Mouse (Mus musculus): ENCODE data around the gene Gng10. TPM values are rescaled to one million over a fixed set of nuclear protein-coding genes. Genes with fewer than 3 reads are reported as not detected.

The Gng10 gene
- polyA plus RNA-seq, 1 experiment from 2014 or later, result 38.4 TPM

- DNase-seq (ENCODE audit: low spot score) (no peak), ATAC-seq (no peak)
- Histone ChIP-seq H3K4me3 (ENCODE audit: low read depth, low read length) (no peak overlapping the region), H3K27ac (ENCODE audit: low read length) (no peak overlapping the region), H3K36me3 (ENCODE audit: insufficient read depth, low read length) (no peaks in the 10 kb centered on the region), H3K4me1 (ENCODE audit: insufficient read depth, low read depth, low read length) (no peaks in the 10 kb centered on the region), H3K27me3 (replicated peaks; ENCODE audit: insufficient read depth, low read length) (no peaks in the 10 kb centered on the region), H3K9ac (replicated peaks; ENCODE audit: low read depth) (no peak overlapping the region), H3K9me3 (ENCODE audit: low read length) (no peaks in the 10 kb centered on the region), H3K4me2 (replicated peaks; ENCODE audit: low read depth, low read length) (no peak overlapping the region)
- 93% methylated on average over 1 of the region's 1 CpGs for WGBS
- TF ChIP-seq EP300 (IDR thresholded peaks at IDR 0.05), result no peak
- no peak for TF ChIP-seq CTCF (IDR thresholded peaks at IDR 0.05)
Observed at GRCm38 (mm10) chr4:59051081-59051480, 16.2 kb downstream of the Gng10 start.

GRCm38 (mm10) chr4:59057929-59058328 lies 23.0 kb downstream of the Gng10 start:
- no peak overlapping the region for H3K9ac ChIP-seq (replicated peaks; ENCODE audit: low read depth)
- no peaks in the 10 kb centered on the region for H3K27me3 ChIP-seq (replicated peaks; ENCODE audit: insufficient read depth, low read length)
- H3K27ac ChIP-seq (ENCODE audit: low read length), result no peak overlapping the region
- no peak overlapping the region for H3K4me2 ChIP-seq (replicated peaks; ENCODE audit: low read depth, low read length)
- ATAC-seq (no peak), DNase-seq (ENCODE audit: low spot score) (no peak)
- H3K4me1 ChIP-seq (ENCODE audit: insufficient read depth, low read depth, low read length), result no peaks in the 10 kb centered on the region
- no peaks in the 10 kb centered on the region for H3K36me3 ChIP-seq (ENCODE audit: insufficient read depth, low read length)
- no peak overlapping the region for H3K4me3 ChIP-seq (ENCODE audit: low read depth, low read length)
- 68% methylated on average over 3 of the region's 3 CpGs for WGBS
- H3K9me3 ChIP-seq (ENCODE audit: low read length), result no peaks in the 10 kb centered on the region
- TF ChIP-seq CTCF (IDR thresholded peaks at IDR 0.05) (no peak), EP300 (IDR thresholded peaks at IDR 0.05) (no peak)

DNA sequence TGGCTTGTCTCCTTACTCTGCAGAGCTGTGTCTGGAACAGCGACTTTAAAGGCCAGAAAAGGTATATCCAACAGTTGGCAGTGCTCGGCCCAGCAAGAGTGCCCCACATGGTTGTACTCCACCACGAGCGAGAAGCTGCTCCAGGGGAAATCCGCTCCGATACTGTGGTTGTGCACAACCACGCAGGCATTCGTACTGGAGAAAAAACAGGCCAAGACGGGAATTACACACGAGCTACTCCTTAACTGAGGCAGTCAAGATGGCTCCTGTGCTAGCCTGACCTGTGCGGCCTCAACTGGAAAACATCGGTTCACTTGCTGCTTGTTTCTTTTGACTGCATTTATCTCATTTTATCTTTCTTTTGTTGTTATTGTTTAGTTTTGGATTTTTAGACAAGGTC lies 27.6 kb downstream of the Gng10 start:
- Histone ChIP-seq H3K9ac (replicated peaks; ENCODE audit: low read depth) (no peak overlapping the region), H3K4me3 (ENCODE audit: low read depth, low read length) (no peak overlapping the region), H3K27ac (ENCODE audit: low read length) (no peak overlapping the region), H3K4me1 (ENCODE audit: insufficient read depth, low read depth, low read length) (no peaks in the 10 kb centered on the region), H3K4me2 (replicated peaks; ENCODE audit: low read depth, low read length) (no peak overlapping the region), H3K9me3 (ENCODE audit: low read length) (no peaks in the 10 kb centered on the region), H3K27me3 (replicated peaks; ENCODE audit: insufficient read depth, low read length) (no peaks in the 10 kb centered on the region), H3K36me3 (ENCODE audit: insufficient read depth, low read length) (no peaks in the 10 kb centered on the region)
- 72% methylated on average over 12 of the region's 12 CpGs for WGBS
- no peak for DNase-seq (ENCODE audit: low spot score)
- TF ChIP-seq EP300 (IDR thresholded peaks at IDR 0.05) (no peak), CTCF (IDR thresholded peaks at IDR 0.05) (no peak)
- ATAC-seq, result no peak

- TF ChIP-seq EP300 (IDR thresholded peaks at IDR 0.05) (no peak), CTCF (IDR thresholded peaks at IDR 0.05) (no peak)
- Histone ChIP-seq H3K4me3 (ENCODE audit: low read depth, low read length) (no peak overlapping the region), H3K4me2 (replicated peaks; ENCODE audit: low read depth, low read length) (no peak overlapping the region), H3K27ac (ENCODE audit: low read length) (no peak overlapping the region), H3K4me1 (ENCODE audit: insufficient read depth, low read depth, low read length) (no peaks in the 10 kb centered on the region), H3K9me3 (ENCODE audit: low read length) (no peaks in the 10 kb centered on the region), H3K9ac (replicated peaks; ENCODE audit: low read depth) (no peak overlapping the region), H3K36me3 (ENCODE audit: insufficient read depth, low read length) (no peaks in the 10 kb centered on the region), H3K27me3 (replicated peaks; ENCODE audit: insufficient read depth, low read length) (no peaks in the 10 kb centered on the region)
- WGBS, result 39% methylated on average over 3 of the region's 3 CpGs
- ATAC-seq, result no peak
- DNase-seq (ENCODE audit: low spot score), result no peak
Observed at GRCm38 (mm10) chr4:59069276-59069675, 34.4 kb downstream of the Gng10 start.

DNA sequence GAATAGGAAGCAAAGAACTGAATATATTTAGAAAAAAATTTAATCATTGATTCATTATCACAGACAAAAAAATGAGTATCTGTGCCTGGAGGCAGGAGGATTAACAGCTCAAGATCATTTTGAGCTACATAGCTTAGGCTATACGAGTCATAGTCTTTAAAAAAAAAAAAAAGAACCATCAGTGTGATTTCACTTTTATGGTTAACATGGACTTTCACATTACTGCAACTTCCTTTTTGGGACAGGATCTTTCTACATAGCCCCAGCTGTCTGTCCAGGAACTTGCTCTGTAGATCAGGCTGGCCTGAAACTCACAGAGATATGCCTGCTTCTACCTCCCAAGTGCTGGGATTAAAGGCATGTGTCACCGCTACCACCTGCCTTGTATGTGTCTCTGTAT lies 48.5 kb downstream of the Gng10 start:
- ATAC-seq (no peak), DNase-seq (ENCODE audit: low spot score) (no peak)
- H3K4me2 ChIP-seq (replicated peaks; ENCODE audit: low read depth, low read length), result no peak overlapping the region
- H3K4me1 ChIP-seq (ENCODE audit: insufficient read depth, low read depth, low read length), result no peaks in the 10 kb centered on the region
- H3K9ac ChIP-seq (replicated peaks; ENCODE audit: low read depth), result no peak overlapping the region
- 76% methylated on average over 2 of the region's 2 CpGs for WGBS
- H3K9me3 ChIP-seq (ENCODE audit: low read length), result no peaks in the 10 kb centered on the region
- no peak overlapping the region for H3K4me3 ChIP-seq (ENCODE audit: low read depth, low read length)
- no peaks in the 10 kb centered on the region for H3K27me3 ChIP-seq (replicated peaks; ENCODE audit: insufficient read depth, low read length)
- H3K27ac ChIP-seq (ENCODE audit: low read length), result no peak overlapping the region
- no peaks in the 10 kb centered on the region for H3K36me3 ChIP-seq (ENCODE audit: insufficient read depth, low read length)
- TF ChIP-seq CTCF (IDR thresholded peaks at IDR 0.05), result no peak
- TF ChIP-seq EP300 (IDR thresholded peaks at IDR 0.05), result no peak

DNA sequence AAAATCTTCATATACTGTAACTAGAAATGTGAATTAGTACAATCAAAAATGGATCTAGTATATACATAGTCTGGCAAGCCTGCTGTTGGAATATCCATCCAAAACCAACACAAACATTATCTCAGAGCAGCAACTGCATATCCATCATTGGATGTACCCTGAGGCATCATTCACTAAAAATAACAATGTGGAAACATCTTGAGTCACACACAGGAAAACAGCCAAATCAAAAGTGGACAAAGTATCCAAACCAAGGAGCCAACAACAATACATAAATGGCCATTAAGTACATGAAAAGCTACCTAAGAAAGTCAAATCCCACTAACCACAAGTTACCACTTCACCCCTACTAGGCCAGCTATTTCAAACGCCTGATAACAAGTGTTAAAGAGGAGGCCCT lies 54.5 kb downstream of the Gng10 start:
- Histone ChIP-seq H3K36me3 (ENCODE audit: insufficient read depth, low read length) (no peaks in the 10 kb centered on the region), H3K4me3 (ENCODE audit: low read depth, low read length) (no peak overlapping the region), H3K27ac (ENCODE audit: low read length) (no peak overlapping the region), H3K4me2 (replicated peaks; ENCODE audit: low read depth, low read length) (no peak overlapping the region), H3K9me3 (ENCODE audit: low read length) (no peaks in the 10 kb centered on the region), H3K27me3 (replicated peaks; ENCODE audit: insufficient read depth, low read length) (no peaks in the 10 kb centered on the region), H3K4me1 (ENCODE audit: insufficient read depth, low read depth, low read length) (no peaks in the 10 kb centered on the region), H3K9ac (replicated peaks; ENCODE audit: low read depth) (no peak overlapping the region)
- TF ChIP-seq CTCF (IDR thresholded peaks at IDR 0.05) (no peak), EP300 (IDR thresholded peaks at IDR 0.05) (no peak)
- ATAC-seq (no peak), DNase-seq (ENCODE audit: low spot score) (no peak)
- 16% methylated on average over 1 of the region's 1 CpGs for WGBS

Other genes with a start within 250 kb of the Gng10 start
- not detected in 2 replicates for gene Olfr267, start 247.4 kb upstream of the Gng10 start, polyA plus RNA-seq (2015; fragmentation: Nextera tagmentation; extraction: Ambion mirVana)
- gene Ecpas, start 122.3 kb upstream of the Gng10 start, polyA plus RNA-seq (2015; fragmentation: Nextera tagmentation; extraction: Ambion mirVana), result 15.8 and 17.4 TPM in 2 replicates
- not detected in 2 replicates for gene Zkscan16, start 91.5 kb upstream of the Gng10 start, polyA plus RNA-seq (2015; fragmentation: Nextera tagmentation; extraction: Ambion mirVana)
- 21.6 and 23.5 TPM in 2 replicates for gene Ptgr1, start 48.0 kb upstream of the Gng10 start, polyA plus RNA-seq (2015; fragmentation: Nextera tagmentation; extraction: Ambion mirVana)
- gene Dnajc25, start 40.0 kb upstream of the Gng10 start, polyA plus RNA-seq (2015; fragmentation: Nextera tagmentation; extraction: Ambion mirVana), result 14.1 and 16.6 TPM in 2 replicates
- gene Gm20503, start 31.9 kb upstream of the Gng10 start, polyA plus RNA-seq (2015; fragmentation: Nextera tagmentation; extraction: Ambion mirVana), result 18.9 and 23.2 TPM in 2 replicates
- not detected in 2 replicates for gene AI481877, start 103.9 kb downstream of the Gng10 start, polyA plus RNA-seq (2015; fragmentation: Nextera tagmentation; extraction: Ambion mirVana)
- gene Ugcg, start 154.2 kb downstream of the Gng10 start, polyA plus RNA-seq (2015; fragmentation: Nextera tagmentation; extraction: Ambion mirVana), result 13.8 and 16.2 TPM in 2 replicates

Measured in lung, postnatal 0 days (tissue).